Mouse (Mus musculus): ENCODE data around the gene Tbc1d4.

Tbc1d4 gene

DNA sequence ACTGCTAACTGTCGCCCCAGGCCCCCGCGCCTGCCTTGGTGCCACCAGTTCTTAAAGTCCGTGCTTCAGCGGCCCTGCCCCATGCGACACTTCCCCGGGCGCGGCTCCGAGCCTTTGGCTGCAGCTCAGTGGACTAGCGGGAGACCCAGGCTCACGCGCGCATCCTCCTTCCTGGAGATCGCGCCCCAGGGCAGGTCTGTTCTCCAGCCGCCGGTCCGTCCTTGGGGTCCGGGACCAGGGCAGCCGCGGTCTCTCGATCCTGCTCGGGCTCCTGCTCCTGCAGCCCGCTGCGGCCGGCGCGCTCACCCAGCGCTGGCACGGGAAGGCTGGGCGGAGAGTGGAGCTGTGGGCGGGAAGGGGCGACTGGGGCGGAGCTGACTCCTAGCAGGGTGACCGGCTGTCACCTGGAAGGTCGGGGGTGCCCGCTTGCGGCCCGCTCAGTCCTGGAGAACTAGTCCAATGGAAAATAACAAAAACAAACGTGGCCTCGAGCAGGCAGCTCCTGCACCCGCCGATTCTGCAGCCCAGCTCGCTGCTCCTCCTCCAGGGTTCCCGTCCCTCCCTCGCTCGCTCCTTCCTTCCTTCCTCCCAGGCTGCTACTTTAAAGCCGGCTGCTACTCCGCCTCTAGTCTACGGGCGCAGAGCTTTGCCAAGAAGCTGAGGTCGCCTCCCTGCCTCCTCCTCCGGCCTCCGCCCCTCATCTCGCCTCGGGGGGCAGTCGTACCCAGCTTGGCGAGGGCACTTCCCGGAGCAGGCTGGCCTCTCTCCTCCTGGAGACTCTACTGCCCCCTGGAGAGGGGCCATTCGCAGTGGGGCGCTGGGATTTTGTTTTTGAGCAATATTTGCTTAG lies at the start of gene Tbc1d4:
Tbc1d4 (minus strand) TSS at position 673 of the 850 bp plus-strand sequence.
- DNase-seq (ENCODE audit: low read depth, low spot score) = no peak

DNA sequence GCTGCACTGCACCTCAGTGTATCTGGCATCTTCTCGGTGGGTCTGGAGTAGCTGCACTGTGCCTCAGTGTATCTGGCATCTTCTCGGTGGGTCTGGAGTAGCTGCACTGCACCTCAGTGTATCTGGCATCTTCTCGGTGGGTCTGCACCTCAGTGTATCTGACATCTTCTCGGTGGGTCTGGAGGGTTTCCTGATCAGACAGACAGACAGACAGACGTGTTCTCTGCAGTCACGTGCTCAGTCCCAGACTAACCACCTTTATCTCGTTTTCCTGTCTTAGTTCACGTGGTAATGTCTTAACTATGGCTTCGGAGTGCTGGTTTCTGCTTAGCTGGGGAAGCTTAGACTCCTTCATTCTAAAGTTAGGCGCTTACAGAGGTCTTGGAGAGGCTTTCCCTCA lies 47.3 kb upstream of the Tbc1d4 start:
- DNase-seq (ENCODE audit: low read depth, low spot score) = no peak

DNA sequence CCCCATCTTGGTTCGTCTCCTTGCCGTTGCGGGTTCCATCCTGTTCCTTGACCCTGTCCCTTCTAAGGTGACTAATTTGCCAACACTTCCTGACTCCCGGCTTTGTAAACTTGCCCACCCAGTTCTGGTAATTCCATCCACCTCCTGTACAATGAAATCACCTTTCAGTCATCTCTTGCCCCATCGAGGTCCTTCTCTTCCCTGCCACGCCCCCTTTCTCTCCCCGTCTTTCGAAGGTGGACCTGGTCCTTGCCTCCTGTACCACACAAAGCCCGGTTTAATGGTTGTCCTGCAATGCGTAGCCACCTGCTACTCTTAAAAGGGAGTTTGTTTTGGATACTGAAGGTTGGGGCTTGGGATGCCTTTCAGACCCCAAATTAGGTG lies 45.5 kb upstream of the Tbc1d4 start:
- no peak for DNase-seq (ENCODE audit: low read depth, low spot score)

DNA sequence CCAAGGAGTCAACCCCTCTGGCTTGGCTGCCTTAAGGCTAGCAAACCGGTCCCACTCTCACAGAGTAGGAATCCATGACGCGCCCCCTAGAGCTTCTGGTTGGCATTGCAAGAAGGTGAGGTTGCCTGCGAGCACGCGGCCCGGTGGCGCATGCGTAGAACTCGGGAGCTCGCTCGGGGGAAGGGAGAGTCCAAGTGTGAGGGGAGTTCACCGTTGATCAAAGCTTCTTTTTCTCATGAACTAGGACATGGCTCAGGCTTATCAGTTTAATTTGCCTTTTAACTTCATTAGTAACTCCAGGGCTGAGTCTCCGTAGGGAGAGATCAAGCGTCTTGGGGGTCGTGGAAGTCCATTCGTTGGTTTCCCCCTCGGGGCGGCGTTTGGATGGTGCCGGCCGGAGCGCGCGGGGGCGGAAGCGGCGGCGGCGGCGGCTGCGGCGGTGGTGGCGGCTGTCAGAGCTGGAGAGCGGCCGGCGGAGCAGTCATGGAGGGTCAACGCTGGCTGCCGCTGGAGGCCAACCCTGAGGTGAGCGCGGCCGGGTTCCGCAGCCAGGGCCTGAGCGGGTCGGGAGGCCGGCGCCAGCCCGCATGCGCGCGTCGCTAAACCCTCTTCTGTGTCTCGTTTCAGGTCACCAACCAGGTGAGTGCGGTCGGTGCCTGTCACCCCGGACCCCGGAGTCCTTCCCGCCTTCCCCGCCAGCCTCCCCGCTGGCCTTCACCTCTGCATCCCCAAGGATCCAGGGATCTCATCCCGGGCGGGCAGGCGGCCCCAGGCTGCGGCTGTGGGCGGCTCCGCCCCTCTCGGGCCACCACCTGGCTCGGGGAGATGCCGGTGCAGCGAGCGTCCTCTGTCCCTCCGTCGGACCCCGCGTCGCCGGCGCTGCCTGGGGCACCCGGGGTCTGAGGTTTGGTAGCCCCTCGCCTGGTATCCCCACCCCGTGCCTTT lies 44.9 kb upstream of the Tbc1d4 start, which contains the start of gene Uchl3:
Uchl3 (plus strand) TSS at position 387 of the 945 bp plus-strand sequence.
- DNase-seq (ENCODE audit: low read depth, low spot score) = peak; percentile 92

DNA sequence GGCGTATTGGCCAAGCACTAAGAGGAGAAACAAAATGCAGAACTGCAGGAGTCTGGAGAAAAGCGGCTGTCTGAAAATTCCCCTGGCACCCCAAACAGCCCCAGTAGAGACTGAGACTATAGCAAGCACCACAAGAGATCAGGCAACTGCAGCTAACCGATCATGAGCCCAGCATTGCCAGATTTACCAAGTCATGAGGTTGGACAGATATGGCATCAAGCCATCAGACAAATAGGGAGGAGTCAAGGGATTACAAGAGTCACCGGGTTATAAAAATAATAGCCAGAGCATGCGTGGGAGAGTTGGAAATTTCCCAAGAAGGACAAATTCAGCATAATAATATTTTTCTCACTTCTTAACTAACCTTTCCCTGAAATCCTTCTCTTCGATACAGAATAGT lies 43.6 kb upstream of the Tbc1d4 start:
- DNase-seq (ENCODE audit: low read depth, low spot score) = no peak

DNA sequence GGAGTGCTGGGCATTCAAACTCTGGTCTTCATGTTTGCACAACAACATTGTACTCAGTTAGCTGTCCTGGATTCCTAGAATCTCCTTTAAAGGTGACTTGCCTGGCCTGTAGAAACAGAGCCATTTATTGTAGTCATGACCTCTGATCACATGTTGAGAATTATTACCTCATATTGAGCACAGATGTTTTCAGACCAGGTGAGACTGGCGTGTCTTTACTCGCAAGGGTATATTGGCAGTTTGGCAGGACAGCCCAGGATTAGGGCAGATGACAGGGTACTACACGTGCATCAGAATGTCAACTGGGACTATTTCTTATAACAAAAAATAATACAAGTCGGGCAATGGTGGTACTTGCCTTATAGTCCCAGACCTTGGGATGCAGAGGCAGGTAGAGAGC lies 41.6 kb upstream of the Tbc1d4 start:
- no peak for DNase-seq (ENCODE audit: low read depth, low spot score)

DNA sequence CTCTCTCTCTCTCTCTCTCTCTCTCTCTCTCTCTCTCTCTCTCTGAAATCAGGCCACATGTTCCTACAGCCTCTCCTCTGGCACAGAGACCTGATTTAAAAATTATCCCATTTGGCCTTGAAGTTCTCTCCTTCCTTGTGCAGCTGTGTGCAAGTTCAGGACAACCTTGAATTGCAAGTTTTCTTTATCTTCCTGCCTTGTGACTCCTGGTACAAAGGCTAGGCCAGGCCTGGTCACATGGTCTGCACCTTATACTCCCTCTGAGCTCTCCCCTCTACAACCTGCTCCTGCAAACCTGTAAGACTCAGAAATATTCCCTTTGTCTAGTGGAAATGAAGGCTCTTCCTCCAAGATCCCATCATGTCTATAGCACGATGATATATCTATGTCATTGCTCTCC lies 36.0 kb upstream of the Tbc1d4 start:
- no peak for DNase-seq (ENCODE audit: low read depth, low spot score)

DNA sequence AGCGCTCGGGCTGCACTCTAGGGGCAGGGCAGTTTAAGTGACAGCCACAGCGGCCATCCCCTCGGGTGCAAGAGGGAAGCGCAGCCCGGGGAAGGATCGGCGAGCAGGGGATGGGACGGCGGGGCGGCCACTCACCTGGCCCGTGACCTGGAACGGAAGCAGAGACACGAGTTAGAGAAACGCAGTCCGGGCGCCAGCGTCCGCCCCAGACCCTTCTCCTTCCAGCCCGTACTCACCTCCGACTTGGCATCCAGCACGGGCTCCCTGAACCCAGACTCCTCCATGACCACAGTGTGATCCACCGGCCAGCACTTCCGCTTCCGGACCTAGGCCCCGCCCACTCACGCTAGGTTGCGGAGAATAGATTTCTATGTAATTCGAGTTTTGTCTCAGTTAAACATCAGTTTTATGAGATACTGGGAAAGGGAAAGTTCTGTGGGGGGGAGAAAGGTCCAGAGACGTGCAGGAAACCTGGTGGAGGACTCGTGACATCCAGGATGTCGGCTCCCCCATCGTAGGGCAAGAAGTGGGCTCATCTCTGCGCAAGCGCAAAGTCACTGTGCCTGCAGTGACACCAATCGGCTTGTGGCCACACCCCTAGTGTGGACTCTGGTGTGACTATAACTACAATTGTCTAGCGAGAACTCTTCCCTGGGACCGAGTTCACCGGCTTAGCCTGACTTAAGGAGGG lies 31.3 kb upstream of the Tbc1d4 start, which contains the start of gene Commd6:
Commd6 (minus strand) TSS at position 534 of the 691 bp plus-strand sequence.
- peak; percentile 78 for DNase-seq (ENCODE audit: low read depth, low spot score)

DNA sequence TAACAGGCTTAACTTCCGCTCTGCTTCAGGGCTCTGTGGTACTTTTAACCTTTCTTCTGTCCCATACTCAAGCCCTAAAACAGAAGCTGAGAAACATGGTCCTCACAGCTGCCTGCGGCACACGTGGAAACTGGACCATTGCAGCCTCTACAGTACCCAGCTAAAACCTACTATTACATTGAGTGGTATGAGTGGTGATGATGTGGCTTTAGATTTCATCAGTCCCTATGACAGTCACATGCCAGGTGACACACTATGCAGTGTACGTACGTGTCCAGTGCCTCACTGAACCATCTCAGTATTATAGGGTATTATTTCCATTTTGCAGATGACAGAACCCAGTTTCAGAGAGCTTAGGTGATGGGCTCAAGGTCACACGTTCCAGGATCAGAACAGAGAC lies 28.4 kb upstream of the Tbc1d4 start:
- DNase-seq (ENCODE audit: low read depth, low spot score) = no peak

DNA sequence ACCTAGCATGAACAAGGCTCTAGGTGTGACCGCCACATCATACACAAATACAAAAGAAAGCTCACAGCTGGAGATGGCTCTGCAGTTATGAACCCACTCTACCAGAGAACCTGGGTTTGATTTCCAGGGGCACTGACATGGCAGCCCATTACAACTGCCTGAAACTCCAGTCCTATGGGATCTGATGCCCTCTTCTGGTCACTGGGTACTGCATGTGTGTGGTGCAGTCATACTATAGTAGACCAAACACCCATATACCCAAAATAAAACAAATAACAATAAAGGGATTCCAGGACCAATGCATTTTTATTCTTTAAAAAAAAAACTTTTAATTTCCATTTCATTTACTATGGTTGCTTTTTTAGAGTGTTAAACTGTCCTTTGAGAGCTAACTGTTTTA lies 26.8 kb upstream of the Tbc1d4 start:
- DNase-seq (ENCODE audit: low read depth, low spot score) = no peak

DNA sequence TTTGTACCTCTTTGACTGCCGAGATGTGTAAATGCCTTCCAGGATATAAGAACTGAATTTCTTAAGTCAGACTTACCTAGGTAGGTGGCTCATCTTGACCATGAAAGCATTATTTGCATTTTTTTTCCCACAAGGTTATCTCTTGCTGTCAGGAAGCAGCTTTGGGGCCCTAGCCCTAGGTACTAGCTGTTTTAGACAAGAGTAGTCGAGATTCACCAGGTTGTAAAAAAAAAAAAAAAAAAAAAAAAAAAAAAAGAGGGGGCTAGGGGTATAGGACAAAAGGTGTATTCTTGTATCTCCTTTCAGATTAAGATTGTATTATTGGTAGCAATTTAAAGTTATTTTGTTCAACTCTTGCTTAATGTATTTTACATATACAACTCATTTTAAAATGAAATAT lies 21.6 kb upstream of the Tbc1d4 start:
- no peak for DNase-seq (ENCODE audit: low read depth, low spot score)

DNA sequence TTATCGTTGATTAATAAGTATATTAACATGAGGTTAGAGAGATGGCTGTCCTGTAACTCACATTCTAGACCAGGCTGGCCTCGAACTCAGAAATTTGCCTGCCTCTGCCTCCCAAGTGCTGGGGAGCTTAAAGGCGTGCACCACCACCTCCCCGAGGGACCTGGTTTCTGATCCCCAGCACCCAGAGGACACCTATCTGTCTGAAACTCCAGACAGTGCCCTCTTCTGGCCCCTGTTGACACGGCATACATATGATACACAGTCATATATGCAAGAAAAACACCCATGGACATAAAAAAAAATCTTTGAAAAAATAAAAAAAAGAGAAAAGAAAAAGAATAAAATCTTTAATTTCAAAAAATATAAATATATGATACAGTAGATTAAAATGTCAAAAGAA lies 8.7 kb upstream of the Tbc1d4 start:
- DNase-seq (ENCODE audit: low read depth, low spot score) = no peak

DNA sequence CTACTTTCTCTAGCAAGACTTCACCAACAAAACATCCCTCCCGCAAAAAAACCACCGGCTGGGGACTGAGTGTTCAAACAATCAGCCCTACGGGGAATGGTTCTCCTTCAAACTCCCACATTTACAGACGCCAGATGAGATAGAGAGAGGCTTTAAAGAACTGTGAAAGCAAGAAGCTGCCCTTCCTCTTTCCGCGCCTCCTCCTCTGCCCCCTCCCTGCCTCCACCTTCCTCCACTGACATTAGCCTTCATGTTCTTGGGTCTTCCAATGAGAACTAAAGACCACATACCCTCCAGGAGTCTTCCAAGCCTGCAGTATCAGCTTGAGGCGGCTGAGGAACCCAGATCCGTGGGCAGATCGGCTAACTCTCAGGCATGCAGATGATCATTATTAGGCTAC lies 7.2 kb upstream of the Tbc1d4 start:
- DNase-seq (ENCODE audit: low read depth, low spot score) = no peak

DNA sequence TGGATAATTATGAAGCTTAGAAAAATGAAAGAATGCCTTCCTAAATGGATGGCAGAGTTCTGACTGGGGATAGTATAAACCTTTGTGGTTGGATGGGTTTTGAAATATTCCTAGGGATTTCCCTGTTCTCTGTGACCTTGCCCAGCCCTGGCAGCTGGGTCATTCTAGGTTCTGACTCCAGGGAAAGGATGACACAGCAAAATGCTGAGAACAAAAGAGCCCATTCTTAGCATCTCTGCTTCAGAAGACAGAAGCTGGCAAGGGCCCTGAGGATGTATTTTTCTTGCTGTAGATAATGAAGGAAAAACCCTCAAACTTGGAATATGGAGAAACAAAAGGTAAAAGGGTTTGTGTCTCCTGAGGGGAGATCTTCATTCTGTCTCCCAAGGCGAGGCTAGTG lies 4.2 kb upstream of the Tbc1d4 start:
- no peak for DNase-seq (ENCODE audit: low read depth, low spot score)

DNA sequence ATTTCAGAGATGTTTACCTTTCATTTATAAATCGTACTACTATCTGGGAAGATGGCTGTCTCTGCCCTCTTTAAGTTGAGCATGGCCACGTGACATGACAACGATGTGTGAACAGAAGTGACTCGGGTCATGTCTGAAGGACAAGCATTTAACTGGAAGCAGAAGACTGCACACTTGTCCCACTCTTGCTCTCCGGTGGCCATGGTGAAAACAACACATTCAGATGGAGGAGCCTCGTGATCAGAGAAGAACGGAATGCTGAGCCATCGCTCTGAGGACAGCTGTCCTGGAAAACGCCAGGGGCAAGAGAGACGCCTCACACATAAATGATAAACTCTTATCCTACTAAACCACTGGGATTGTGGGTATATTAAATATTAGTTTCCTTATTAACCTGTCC lies 1.7 kb upstream of the Tbc1d4 start:
- no peak for DNase-seq (ENCODE audit: low read depth, low spot score)

DNA sequence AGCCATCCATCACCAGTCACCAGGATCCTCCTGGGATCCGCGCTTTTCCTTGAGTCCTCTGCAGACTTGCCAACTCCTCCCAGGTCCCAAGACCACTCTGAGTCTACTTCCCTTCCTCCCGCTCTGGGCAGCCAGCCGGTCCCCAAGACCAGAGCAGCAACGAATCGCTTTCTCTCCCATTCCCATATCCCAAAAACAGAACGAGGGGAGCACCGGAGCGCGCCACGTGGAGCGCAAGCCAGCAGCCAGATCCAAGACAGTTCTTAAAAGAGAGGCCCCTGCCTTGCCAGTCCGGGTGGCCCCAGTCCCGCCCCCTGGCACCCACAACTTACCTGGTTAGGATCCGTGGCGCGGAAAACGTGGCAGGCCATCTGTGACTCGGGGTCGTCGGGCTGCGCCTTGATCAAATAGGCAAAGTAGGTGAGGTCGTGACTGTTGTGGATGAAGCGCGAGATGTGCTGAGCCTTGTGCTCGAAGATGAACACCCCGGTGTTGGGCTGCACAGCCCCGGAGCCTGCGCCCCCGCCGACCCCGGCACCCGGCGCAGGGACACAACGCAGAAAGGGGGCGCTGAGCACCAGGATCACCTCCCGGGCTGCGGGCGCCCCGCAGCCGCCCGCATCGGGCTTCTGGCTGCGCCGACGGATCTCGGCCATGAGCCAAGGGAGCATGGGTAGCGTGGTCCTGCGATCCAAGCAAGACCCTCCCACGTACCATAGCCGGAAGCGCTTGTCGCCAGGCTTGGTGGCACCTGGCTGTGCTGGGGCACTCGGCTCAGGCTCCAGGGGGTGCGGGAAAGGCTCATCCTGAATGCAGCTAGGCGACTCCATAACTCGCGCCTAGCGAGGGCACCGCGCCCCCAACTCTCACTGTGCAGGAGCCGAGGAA lies 1.1 kb downstream of the Tbc1d4 start:
- DNase-seq (ENCODE audit: low read depth, low spot score) = no peak

DNA sequence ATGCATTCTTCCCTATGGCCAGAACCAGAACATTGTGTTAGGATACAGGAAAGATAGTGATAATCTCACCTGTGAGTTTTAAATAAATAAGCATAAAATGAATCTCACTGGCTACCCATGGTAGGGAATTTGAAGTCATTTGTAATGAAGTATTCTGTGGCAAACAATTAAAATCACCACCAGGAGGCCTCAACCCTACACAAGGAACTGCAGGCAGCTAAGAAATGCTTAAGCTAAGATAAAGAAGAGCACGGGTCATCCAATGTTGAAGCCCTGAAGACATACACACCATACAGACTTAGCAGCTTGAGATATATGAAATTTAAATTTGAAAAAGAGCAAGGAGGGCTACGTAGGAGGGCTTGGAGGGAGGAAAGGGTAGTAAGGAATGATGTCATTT lies 3.1 kb downstream of the Tbc1d4 start:
- DNase-seq (ENCODE audit: low read depth, low spot score) = no peak

DNA sequence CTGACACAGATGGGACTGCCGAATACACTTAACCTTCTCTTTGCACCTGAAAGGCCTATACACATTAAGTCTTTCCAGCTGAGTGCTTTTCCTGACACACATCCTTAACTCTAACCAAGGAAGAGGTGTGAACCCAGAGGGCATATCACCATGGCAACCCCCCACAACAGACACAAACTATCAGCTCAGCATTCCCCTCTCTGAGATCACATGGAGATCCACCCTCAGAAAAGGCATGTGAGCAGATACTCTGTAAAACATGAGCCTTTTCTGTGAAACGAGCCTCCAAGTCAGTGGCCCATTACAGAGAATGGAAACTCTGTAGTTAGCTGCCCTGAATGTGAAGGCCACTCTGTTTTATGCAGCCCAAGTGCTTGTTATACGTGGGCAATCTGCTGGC lies 6.1 kb downstream of the Tbc1d4 start:
- no peak for DNase-seq (ENCODE audit: low read depth, low spot score)

DNA sequence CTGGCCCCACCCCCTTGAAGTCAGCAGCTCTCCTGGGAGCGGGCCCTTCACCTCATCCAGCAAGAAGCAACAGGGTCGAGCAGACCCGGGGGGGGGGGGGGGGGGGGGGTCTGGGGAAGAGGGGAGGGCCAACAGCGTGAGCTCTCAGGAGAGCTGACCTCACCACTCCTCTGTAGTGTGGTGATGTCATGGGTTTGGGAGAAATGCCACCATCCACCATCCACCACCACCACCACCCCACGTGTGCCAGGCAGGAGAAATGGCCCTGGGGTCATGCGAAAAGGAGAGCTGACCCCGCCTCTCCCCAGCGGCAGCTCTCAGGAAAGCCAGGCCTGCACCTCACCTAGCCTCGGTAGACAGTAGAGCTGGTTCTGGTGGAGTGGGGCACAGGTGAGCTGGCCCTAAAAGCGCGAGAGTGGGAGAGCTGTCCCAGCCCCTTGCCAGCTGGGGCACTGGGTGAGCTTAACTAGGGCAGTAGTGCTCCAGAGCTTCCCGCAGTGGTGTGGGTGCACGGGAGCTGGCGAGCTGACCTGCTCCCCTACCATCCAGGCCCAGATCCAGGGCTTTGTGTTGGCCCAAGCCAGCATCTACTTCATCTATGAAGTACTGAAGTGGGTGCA lies 11.8 kb downstream of the Tbc1d4 start:
- no peak for DNase-seq (ENCODE audit: low read depth, low spot score)

DNA sequence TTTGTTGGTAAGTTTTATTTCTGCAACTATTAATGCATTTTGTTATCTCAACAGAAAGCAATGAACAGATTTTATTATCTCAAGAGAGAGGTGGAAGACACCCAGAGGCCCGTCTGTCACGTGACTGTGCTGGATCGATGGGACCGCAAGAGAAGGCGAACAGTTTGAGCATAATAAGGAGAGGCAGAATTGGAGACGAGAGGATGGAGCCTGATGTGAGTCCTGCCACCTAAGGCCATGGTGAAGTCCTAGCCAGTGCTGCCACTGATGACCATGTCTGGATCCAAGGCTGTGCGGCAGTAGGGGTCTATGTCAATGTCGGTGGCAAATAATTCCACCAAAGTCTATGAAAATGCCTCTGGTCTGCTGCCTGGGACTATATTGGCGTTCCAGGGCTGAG lies 12.3 kb downstream of the Tbc1d4 start:
- no peak for DNase-seq (ENCODE audit: low read depth, low spot score)
